Mouse (Mus musculus): ENCODE results near the gene Cnpy3. TPM values are rescaled to one million over a fixed set of nuclear protein-coding genes. Genes with fewer than 3 reads are reported as not detected.

Cnpy3 gene
- polyA plus RNA-seq, 1 experiment from 2014 or later = 58.4 TPM

DNA sequence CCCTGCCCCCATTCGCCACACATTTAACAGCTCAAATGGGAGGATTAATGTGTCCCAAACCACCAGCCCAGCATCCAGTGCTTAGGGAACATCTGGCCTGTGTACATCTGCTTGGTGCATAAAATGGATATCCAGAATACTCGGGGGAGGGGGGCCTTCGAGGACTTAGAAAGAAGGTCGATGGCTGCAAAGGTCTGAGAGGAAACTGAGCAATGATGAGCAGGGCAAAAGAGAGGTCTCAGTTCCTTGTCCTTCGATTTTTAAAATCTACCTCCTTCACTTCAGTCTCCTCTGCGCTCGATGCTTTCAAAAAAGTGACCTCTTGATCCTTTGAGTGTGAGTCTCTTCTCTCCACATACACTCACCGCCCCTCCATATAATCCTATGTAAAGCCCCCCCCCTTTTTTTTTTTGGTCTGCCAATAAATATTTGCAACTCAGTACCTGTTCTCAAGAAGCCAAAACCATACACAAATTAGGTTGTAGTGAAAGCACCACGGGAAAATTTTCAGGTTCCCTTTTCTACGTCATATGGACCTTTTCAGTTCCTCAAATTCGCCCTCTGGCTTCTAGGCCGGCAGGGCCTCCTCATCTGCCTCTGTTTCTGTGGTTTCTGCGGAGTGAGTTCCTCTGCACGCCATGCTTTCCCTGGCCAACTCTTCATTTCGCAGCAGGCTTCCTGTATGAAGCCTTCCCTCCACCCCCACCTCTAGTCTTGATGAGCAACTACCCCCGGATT, 789 bp downstream of the Cnpy3 start:
- peak overlapping the region; percentile 81 for H3K4me3 ChIP-seq
- peaks cover 16% of the 10 kb centered on the region for H3K4me1 ChIP-seq
- peak overlapping the region; percentile 75 for H3K27ac ChIP-seq
- H3K4me2 ChIP-seq (replicated peaks) = peak overlapping the region; percentile 79
- ATAC-seq (ENCODE audit: low FRiP score, low read depth) = no peak
- peak overlapping the region; percentile 73 for H3K9ac ChIP-seq
- no peaks in the 10 kb centered on the region for H3K9me3 ChIP-seq
- H3K36me3 ChIP-seq = peaks cover 9% of the 10 kb centered on the region; the same call in 1 of the 2 replicates
- 29% methylated on average over 16 of the region's 16 CpGs for WGBS
- no peaks in the 10 kb centered on the region for H3K27me3 ChIP-seq (replicated peaks)

DNA sequence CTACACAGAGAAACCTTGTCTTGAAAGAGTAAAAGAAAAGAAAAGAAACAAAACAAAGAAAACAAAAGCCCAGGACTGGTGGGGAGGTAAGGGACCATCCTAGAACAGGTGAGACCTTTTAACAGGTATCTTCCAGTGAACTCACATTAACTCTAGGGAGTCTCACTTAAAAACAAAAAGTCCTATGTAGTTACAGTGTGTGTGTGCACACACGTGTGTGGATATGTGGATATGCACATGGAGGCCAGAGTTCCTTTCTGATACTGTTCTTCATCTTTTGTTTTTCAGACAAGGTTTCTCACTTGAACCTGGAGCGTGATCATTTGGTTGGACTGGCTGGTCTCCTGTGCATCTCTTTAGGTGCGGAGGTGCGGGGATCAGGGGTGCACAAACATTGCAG, 1.4 kb downstream of the Cnpy3 start:
- peaks cover 16% of the 10 kb centered on the region for H3K4me1 ChIP-seq
- WGBS = 89% methylated on average over 4 of the region's 4 CpGs
- H3K9me3 ChIP-seq = no peaks in the 10 kb centered on the region
- peaks cover 13% of the 10 kb centered on the region; the same call in 1 of the 2 replicates for H3K36me3 ChIP-seq
- peak overlapping the region; percentile 79 for H3K4me2 ChIP-seq (replicated peaks)
- H3K9ac ChIP-seq = peak overlapping the region; percentile 73; the same call in 1 of the 2 replicates
- no peak overlapping the region for H3K27ac ChIP-seq
- H3K4me3 ChIP-seq = peak overlapping the region; percentile 81; the same call in 1 of the 2 replicates
- H3K27me3 ChIP-seq (replicated peaks) = no peaks in the 10 kb centered on the region
- no peak for ATAC-seq (ENCODE audit: low FRiP score, low read depth)

DNA sequence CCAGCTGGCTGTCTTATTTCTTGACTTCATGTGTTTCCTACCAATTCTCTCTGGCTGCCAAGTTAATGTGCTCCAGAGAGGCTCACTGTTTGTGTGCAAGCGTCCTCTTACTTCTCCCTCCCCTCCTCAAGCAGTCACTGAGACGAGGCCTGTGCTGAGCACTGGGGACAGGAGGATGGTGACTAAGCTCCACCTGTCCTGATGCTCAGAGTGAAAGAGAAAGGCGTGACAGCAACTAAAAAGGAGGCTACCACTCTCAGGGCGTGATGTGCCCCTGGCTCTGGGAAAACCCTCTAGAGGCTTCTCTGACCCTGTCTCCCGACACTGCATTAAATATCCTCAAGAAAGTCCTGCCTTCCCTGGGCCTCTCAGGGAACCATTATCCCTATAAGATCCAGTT, 2.7 kb downstream of the Cnpy3 start:
- 92% methylated on average over 5 of the region's 5 CpGs for WGBS
- no peak overlapping the region for H3K27ac ChIP-seq

DNA sequence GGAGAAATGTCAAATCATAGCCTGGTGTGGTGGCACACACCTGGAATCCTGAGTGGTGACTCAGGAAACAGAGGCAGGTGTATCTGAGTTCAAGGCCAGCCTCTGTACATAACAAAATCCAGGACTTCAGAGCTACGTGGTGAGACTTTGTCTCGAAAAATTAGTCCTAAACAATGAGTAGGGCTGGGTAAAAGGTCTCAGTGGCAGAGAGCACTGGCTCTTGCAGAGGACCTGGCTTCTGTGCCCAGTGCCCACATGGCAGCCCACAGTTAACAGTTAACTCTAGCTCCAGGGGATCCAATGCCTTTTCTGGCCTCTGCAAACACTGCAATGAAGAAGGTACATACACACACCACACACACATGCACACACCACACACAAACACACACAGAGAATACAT, 4.2 kb downstream of the Cnpy3 start:
- no peak for ATAC-seq (ENCODE audit: low FRiP score, low read depth)
- H3K9ac ChIP-seq = no peak overlapping the region
- WGBS = 98% methylated on average over 2 of the region's 2 CpGs
- H3K27me3 ChIP-seq (replicated peaks) = no peaks in the 10 kb centered on the region
- H3K4me2 ChIP-seq (replicated peaks) = no peak overlapping the region
- H3K4me3 ChIP-seq = no peak overlapping the region
- H3K36me3 ChIP-seq = peaks cover 30% of the 10 kb centered on the region
- peaks cover 15% of the 10 kb centered on the region for H3K4me1 ChIP-seq
- H3K27ac ChIP-seq = no peak overlapping the region
- no peaks in the 10 kb centered on the region for H3K9me3 ChIP-seq

More for the DNA sequence above, 2.7 kb downstream of the Cnpy3 start:
- peaks cover 20% of the 10 kb centered on the region for H3K36me3 ChIP-seq
- no peak overlapping the region for H3K4me3 ChIP-seq
- peaks cover 16% of the 10 kb centered on the region for H3K4me1 ChIP-seq
- H3K27me3 ChIP-seq (replicated peaks) = no peaks in the 10 kb centered on the region
- ATAC-seq (ENCODE audit: low FRiP score, low read depth) = no peak
- H3K4me2 ChIP-seq (replicated peaks) = no peak overlapping the region
- H3K9me3 ChIP-seq = no peaks in the 10 kb centered on the region
- H3K9ac ChIP-seq = no peak overlapping the region

DNA sequence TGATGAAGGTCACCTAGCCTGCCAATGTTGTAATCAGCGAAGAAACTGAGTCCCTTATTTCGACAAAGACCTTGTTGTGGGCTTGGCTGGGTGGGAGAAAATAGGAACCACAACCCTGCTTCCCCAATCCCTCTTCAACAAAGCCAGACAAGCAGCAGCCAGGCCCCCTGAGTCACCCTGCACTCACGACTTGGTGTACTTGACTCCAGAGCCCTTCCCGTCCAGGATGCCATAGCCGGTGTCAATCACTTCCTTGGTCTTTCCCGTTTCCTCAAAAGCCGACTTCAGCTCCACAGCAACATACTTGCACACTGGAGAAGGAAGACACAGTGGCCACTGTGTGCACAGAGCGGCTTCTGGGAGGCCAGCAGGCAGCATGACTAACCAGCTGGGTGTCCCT, 4.8 kb downstream of the Cnpy3 start:
- ATAC-seq (ENCODE audit: low FRiP score, low read depth) = no peak
- Histone ChIP-seq H3K4me2 (replicated peaks) (no peak overlapping the region), H3K27ac (no peak overlapping the region), H3K4me1 (peaks cover 12% of the 10 kb centered on the region), H3K4me3 (no peak overlapping the region), H3K36me3 (peaks cover 33% of the 10 kb centered on the region), H3K27me3 (replicated peaks) (no peaks in the 10 kb centered on the region), H3K9ac (no peak overlapping the region), H3K9me3 (no peaks in the 10 kb centered on the region)
- 87% methylated on average over 8 of the region's 8 CpGs for WGBS

DNA sequence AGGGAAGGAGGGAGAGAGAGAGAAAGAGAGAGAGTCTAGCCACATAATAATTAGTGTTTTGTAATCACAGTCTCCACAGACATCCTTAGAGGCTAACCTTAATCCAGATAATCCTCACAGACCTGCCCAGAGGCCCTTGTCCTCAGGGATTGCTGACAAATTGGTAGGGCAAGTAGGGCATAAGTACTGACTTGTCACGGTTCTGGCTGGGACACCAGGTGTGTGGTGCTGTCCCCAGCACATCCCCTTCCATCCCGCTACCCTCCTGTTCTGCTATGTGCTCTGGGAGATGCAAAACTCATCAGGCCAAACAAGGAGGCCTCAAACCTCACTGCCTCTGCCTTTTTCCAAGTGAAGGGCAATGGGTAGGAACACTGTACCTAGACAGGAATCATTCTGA, 6.5 kb downstream of the Cnpy3 start:
- Histone ChIP-seq H3K9ac (no peak overlapping the region), H3K27me3 (replicated peaks) (no peaks in the 10 kb centered on the region), H3K4me2 (replicated peaks) (no peak overlapping the region), H3K9me3 (no peaks in the 10 kb centered on the region), H3K4me3 (no peak overlapping the region), H3K36me3 (peaks cover 40% of the 10 kb centered on the region), H3K27ac (no peak overlapping the region), H3K4me1 (peaks cover 3% of the 10 kb centered on the region; the same call in 1 of the 2 replicates)
- 90% methylated on average over 2 of the region's 2 CpGs for WGBS
- ATAC-seq (ENCODE audit: low FRiP score, low read depth) = no peak

DNA sequence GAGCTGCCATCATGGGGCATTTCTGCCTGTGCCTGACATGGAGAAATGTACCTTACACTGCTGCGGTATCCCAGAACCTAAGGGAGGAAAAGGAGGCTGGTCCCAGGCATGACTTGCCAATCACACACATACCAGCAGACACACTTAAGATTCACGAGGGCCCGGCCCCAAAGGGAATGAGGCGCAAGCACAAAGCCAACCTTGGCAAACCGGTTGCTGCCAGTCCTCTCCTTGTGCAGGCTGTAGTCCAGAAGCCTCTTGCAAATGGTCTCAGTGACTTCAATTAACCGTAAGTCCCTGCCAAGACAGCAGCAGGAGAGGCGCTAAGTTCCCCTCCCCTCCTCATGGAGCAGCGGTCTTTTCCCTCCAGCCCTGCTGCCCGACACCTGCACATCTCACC, 9.0 kb downstream of the Cnpy3 start:
- H3K4me1 ChIP-seq = no peaks in the 10 kb centered on the region
- H3K36me3 ChIP-seq = peaks cover 40% of the 10 kb centered on the region
- H3K27me3 ChIP-seq (replicated peaks) = no peaks in the 10 kb centered on the region
- no peak overlapping the region for H3K4me3 ChIP-seq
- H3K9ac ChIP-seq = no peak overlapping the region
- no peaks in the 10 kb centered on the region for H3K9me3 ChIP-seq
- no peak overlapping the region for H3K4me2 ChIP-seq (replicated peaks)
- no peak overlapping the region for H3K27ac ChIP-seq
- WGBS = 94% methylated on average over 9 of the region's 9 CpGs
- ATAC-seq (ENCODE audit: low FRiP score, low read depth) = no peak

DNA sequence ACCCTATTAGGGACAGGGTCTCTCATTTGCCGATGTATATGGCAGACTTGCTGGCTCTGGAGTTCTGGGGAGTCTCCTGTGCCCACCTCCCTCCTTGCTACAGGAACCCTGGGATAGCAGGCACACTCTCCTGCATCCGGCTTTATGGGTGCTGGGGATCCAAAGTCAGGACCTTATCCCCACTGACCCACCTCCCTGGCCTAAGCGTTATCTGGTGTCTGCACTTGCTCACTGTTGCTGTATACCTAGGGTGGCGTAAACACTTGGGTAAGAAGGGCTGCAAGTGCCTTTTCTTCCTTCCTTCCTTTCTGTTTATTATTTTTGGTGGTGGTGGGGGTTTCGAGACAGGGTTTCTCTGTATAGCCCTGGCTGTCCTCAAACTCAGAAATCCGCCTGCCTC, 10.7 kb downstream of the Cnpy3 start:
- Histone ChIP-seq H3K9ac (no peak overlapping the region), H3K4me3 (no peak overlapping the region), H3K27me3 (replicated peaks) (no peaks in the 10 kb centered on the region), H3K4me1 (no peaks in the 10 kb centered on the region), H3K36me3 (peaks cover 41% of the 10 kb centered on the region), H3K4me2 (replicated peaks) (no peak overlapping the region), H3K9me3 (no peaks in the 10 kb centered on the region), H3K27ac (no peak overlapping the region)
- 93% methylated on average over 6 of the region's 6 CpGs for WGBS
- no peak for ATAC-seq (ENCODE audit: low FRiP score, low read depth)

DNA sequence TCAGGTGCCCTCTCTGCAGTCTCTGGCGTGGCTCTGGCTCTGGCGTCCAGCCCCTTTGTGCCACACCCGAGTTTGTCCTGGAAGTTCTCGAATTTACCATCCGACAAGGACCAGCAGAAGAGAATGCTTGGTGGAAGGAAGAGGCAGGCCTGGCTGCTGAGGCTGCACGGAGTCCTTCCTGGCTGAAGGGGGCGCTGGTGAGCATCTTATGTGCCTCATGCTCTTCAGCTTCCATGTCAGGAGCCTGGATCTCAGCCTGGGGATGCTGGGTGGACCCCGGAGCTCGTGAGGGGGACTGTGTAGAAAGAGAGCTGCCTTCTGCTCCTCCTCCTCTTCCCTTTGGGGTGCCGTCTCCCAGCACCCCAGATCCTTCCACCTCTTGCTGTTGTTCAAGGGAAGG, 15.9 kb downstream of the Cnpy3 start:
- H3K36me3 ChIP-seq = peaks cover 28% of the 10 kb centered on the region
- WGBS = 65% methylated on average over 10 of the region's 10 CpGs
- no peak for ATAC-seq (ENCODE audit: low FRiP score, low read depth)
- no peaks in the 10 kb centered on the region for H3K27me3 ChIP-seq (replicated peaks)
- no peak overlapping the region for H3K9ac ChIP-seq
- H3K27ac ChIP-seq = no peak overlapping the region
- H3K4me2 ChIP-seq (replicated peaks) = no peak overlapping the region
- no peak overlapping the region for H3K4me3 ChIP-seq
- no peaks in the 10 kb centered on the region for H3K9me3 ChIP-seq
- no peaks in the 10 kb centered on the region for H3K4me1 ChIP-seq

DNA sequence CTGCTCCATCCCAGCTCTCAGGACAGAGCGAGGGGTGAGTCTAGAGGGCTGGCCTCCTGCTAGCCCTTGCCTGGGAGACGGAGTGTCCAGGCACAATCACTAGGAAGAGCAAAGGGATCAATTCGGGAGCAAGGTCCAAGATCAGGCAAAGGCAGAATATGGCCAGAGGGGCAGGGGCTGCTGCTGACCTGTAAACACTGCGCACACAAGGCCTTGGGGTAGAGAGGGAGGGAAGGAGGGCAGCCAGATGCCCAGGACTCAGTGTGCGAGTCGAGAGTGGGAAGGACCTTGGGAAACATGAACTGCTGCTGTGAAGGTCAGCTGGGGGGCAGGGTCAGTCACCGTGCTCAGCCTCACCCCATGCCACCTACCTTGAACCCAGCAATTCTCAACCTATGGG, 16.7 kb downstream of the Cnpy3 start:
- no peak for ATAC-seq (ENCODE audit: low FRiP score, low read depth)

DNA sequence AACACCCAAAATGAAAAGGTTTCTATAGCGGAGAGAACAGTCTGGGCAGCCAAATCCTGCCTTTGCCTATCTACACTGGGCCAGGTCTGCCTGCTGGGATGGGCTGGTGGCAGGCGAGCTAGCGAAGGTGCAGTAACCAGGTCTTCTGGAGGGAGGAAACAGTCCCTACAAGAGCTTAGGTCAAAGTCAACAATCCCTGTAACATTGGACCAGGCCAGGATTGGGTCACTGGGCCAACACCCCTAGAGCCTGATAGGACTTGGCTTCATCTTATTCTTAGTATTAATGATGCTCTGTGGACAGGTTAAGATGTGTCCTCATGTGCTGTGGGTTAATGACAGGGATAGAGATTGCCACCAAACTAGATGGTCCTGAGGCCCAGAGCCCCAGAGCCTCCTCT, 18.0 kb downstream of the Cnpy3 start:
- Histone ChIP-seq H3K4me1 (0 out of 2 replicates have a peak, but pooled peaks cover under 1% of the 10 kb centered on the region), H3K4me3 (no peak overlapping the region), H3K9me3 (no peaks in the 10 kb centered on the region), H3K27ac (no peak overlapping the region), H3K9ac (no peak overlapping the region), H3K4me2 (replicated peaks) (no peak overlapping the region), H3K27me3 (replicated peaks) (peaks cover 3% of the 10 kb centered on the region), H3K36me3 (peaks cover 28% of the 10 kb centered on the region)
- ATAC-seq (ENCODE audit: low FRiP score, low read depth) = no peak
- WGBS = 96% methylated on average over 3 of the region's 3 CpGs

More for the DNA sequence above, 16.7 kb downstream of the Cnpy3 start:
- Histone ChIP-seq H3K4me1 (no peaks in the 10 kb centered on the region), H3K4me2 (replicated peaks) (no peak overlapping the region), H3K36me3 (peaks cover 28% of the 10 kb centered on the region), H3K9me3 (no peaks in the 10 kb centered on the region), H3K27me3 (replicated peaks) (no peaks in the 10 kb centered on the region), H3K27ac (no peak overlapping the region), H3K9ac (no peak overlapping the region), H3K4me3 (no peak overlapping the region)
- WGBS = 91% methylated on average over 7 of the region's 7 CpGs

DNA sequence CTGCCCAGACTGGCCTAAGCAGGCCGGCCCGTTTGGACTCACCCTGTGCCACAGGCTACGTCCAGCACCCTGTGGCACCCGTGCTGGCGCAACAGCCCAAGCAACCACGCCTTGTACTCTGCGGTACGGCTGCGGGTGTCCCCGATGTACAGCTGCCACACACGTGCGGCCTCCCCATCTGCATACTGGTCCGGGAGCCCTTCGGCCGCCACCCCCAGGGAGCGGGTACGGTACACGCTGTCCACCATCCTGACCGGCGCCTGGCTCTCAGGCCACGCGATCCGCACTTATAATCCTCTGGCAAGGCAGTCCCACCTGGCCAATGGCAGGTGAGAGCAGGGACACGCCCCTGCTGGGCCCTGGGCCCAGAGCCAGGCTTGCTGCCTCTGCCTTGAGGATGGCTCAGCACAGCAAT, 23.1 kb downstream of the Cnpy3 start, which contains the start of gene Gnmt:
Gene Gnmt, minus strand, starts transcription at position 265 of the 415 bp plus-strand sequence.
- no peaks in the 10 kb centered on the region for H3K9me3 ChIP-seq
- H3K27me3 ChIP-seq (replicated peaks) = peaks cover 9% of the 10 kb centered on the region
- H3K9ac ChIP-seq = no peak within 1 kb of the TSS
- no peak within 1 kb of the TSS for H3K4me3 ChIP-seq
- 19% methylated on average over 24 of the region's 24 CpGs for WGBS
- peaks cover 7% of the 10 kb centered on the region for H3K36me3 ChIP-seq
- H3K27ac ChIP-seq = no peak within 1 kb of the TSS
- H3K4me2 ChIP-seq (replicated peaks) = peak within 1 kb of the TSS; percentile 20
- H3K4me1 ChIP-seq = peaks cover 4% of the 10 kb centered on the region; the same call in 1 of the 2 replicates
- no peak for ATAC-seq (ENCODE audit: low FRiP score, low read depth)

DNA sequence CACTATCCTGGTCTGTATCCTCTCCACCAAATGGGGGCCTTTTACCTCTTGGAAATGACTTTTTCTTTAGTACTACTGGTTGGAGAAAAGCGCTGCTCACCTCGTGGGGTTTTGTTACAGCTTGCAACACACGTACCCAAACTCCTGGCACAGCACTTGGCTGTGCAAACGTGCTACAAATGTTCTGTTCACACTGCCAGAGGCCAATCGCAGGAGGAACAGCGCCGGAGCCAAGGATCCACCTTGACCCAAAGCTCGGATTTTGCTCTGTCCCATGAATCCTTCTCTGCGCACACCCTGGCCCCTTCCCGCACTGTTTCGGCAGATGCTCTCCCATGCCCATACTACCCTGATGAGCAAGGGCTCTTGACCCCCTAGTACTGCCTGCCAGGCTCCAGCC, 23.5 kb downstream of the Cnpy3 start:
- H3K4me2 ChIP-seq (replicated peaks) = peak overlapping the region; percentile 20; the same call in 1 of the 2 replicates
- H3K4me1 ChIP-seq = peaks cover 4% of the 10 kb centered on the region; the same call in 1 of the 2 replicates
- peaks cover 11% of the 10 kb centered on the region for H3K36me3 ChIP-seq
- no peak for ATAC-seq (ENCODE audit: low FRiP score, low read depth)
- H3K27ac ChIP-seq = no peak overlapping the region
- H3K9ac ChIP-seq = no peak overlapping the region
- H3K4me3 ChIP-seq = no peak overlapping the region
- peaks cover 9% of the 10 kb centered on the region for H3K27me3 ChIP-seq (replicated peaks)
- H3K9me3 ChIP-seq = no peaks in the 10 kb centered on the region
- 51% methylated on average over 11 of the region's 11 CpGs for WGBS

All from neural tube, embryonic 12.5 days (tissue).